Mouse (Mus musculus) embryo, embryonic 10.5 days (tissue): ENCODE data around the gene Cog4.

Source experiments
- DNase-seq: peaks from one replicate; pipeline ENCODE4 v3.0.0-alpha.2; 2015; ENCODE audit warnings: low spot score

Gene Cog4

DNA sequence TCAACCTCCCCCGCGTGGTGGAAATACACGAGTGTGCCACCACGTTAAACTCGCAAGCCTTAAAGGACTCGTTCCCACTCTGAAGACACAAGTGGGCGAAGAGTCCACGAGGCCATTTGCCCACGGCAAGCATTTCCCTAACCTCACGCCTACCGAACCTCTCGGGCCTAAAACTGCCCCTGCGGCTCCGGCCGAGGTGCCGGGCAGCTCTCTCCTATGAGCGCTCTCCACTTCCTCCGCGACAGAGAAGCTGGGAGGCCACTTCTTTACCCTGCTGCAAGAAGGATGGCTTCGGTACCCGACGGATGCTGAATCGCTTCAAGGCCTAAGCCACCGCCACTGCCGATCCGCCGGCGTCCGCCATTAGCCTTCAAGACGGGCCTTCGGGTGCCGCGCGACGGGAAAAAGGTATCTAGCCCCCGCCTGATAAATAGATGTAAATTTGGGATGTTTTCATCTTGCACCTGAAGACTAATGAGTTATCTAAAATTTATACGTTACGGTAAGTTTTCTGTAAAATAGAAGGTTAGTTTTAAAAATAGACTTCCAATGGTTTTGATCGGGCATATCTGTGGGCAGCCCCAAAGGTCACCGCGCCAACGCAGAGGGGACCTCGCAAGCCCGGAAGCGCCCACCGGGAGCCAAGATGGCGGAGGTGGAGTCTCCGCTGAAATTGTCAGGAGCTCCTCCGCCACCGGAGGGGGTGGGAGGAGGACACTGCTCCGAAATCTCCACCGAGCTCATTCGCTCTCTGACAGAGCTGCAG lies at the start of gene Cog4, which contains the start of gene Sf3b3:
Gene Cog4 (plus strand): TSS at position 196 of the 766 bp plus-strand sequence.
Gene Sf3b3 (minus strand): TSS at position 383 of the 766 bp plus-strand sequence.
- peak; percentile 91 for DNase-seq

DNA sequence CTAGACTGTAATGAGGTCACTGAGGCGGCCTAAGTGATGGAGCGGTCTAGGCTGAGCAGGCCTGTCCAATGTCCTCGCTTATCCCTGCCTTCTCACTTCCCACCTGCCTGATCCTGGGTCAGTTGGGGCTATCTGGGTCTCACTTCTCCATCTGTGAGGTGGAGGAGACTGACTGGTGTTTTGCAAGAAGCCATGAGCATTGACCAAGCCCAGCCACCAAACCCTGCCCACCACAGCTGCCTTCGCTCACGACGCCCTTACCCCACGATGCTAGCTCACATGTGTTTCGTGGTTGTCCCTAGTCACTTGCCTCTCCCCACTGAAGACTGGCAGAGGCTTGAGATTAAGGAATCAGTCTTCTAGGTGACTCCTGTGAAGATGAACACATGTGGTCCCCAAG lies 49.3 kb upstream of the Cog4 start:
- no peak for DNase-seq

DNA sequence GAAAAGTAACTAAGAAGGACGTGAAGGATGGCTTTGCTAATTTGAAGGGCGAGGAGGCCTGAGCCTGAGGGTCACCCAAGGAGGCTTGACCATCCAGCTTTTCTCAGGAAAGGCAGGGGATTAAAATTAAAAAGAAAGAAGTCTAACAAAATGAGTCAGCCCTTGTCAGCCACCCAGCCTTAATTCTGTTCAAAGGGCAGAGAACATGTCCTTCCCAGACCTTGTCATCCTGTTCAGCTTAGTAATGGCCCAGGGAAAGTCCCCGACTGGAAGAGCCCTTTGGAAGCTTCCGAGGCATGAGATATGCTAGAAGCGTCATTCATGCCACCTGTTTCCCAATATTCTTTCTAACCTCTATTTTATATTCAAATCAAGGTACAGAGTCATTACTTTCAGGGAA lies 43.4 kb upstream of the Cog4 start:
- no peak for DNase-seq

DNA sequence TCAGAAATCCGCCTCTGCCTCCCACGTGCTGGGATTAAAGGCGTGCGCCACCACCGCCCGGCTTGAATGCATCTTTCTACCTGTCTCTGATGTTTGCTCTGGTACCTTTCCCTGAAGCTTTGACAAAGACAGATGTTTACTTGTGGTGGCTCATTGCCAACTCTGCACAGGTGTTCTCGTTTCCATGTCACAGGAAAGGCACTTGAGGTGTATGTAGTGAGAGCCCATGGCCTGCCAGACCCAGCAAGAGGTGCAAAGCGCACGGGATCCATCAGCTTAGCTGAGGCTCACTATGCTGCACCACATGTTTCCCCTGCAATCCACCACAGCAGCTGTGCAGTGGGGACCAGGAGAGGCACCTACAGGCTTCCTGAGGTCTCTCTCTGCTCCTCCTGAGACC lies 42.5 kb upstream of the Cog4 start:
- no peak for DNase-seq

- DNase-seq, result no peak
Measured at GRCm38 (mm10) chr8:110804825-110805514, 41.4 kb upstream of the Cog4 start.

DNA sequence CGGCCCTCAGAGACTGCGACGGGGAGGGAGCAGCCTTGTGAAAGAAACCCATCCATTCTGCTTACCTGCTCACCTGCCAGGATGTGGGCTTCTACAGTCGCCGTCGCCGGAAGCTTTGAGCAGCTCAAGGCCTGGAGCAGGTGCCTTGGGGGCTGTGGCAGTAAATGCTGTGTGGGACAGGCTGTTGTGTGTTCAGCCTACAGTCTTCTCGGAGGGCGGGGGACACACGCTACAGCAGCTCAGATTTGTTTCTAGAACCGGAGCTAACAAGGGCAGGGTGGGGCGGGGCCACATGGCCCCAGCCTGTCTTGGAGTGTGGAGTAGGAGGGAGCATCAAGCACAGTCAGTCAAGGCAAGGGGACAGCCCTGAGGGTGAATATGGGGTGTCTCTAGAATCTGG lies 40.7 kb upstream of the Cog4 start, which contains the start of gene Il34:
Gene Il34 (minus strand): TSS at position 256 of the 400 bp plus-strand sequence.
- DNase-seq, result no peak

GRCm38 (mm10) chr8:110806146-110806545 lies 40.3 kb upstream of the Cog4 start:
- no peak for DNase-seq

GRCm38 (mm10) chr8:110808495-110809472 lies 37.6 kb upstream of the Cog4 start:
- DNase-seq, result peak; percentile 27

GRCm38 (mm10) chr8:110809831-110810230 lies 36.6 kb upstream of the Cog4 start:
- no peak for DNase-seq

- no peak for DNase-seq
Measured at GRCm38 (mm10) chr8:110810481-110811065, 35.8 kb upstream of the Cog4 start.

DNA sequence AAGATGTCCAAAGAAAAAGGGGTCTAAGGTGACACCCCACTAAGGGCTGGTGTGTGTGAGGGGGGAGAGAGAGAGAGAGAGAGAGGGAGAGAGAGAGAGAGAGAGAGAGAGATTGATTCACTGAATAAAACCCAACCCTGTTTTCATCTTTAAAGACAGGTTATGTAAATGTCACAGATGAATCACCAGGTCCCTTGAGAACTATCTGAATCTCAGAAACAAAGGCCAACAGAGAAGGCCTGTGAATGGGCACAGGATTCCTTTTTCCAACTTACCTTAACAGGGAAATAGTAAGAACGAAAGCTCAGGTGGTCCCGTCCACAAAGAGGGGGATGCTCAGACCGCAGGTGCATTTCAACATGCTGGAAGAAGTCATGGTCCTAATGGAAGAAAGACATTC lies 35.3 kb upstream of the Cog4 start:
- no peak for DNase-seq

DNA sequence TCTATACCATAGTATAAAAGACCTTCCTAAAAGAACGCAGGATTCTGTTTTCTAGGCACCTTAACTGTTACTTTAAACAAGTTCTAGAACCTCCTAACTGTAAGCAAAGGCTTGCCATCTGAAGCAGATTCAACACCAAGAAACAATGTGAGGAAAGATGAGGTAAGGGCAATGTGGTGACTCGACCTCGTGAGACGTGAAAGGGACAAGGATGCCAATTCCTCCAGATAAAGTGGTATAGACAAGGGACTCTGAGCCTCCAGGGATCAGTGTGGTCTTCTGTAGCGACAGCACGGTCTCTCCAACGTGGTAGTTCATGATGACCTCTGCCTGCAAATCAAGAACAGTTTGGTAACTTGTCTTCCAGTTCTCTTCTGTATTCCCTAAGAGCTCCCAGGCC lies 34.6 kb upstream of the Cog4 start:
- DNase-seq, result no peak

GRCm38 (mm10) chr8:110812349-110813080 lies 33.9 kb upstream of the Cog4 start:
- no peak for DNase-seq

DNA sequence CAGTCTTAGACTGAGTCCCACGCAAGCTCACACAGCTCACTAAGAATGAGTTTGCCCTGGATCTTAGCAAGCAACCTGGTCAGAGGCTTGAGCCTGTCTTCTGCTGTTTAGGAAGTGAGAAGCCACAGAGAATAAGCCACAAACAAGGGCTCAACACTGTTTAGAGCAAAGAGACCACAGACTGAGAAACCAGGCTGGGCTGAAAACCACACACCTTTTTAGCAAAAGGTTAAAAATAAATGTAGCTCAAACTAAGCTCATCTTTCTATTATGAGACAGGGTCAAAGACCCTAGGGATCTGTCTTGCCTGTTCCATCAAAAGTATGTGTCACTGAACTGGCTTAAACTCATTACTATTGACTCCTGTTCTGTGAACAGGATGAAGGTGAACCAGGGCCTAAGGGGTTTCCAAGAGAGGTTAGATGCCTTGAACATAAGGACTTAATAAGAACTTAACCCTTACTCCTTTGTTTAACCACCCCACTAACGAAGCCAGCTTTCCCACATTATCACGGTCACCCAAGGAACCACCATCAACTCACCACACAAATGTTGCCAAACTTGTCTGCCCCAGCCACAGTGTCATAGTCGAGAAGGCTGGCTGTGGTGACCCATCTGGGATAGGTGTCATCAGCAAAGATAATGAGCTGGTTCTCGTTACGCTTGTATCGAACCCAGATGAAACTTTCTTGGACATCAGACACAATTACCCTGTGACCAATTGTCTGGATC lies 33.2 kb upstream of the Cog4 start:
- no peak for DNase-seq

GRCm38 (mm10) chr8:110815308-110815707 lies 31.1 kb upstream of the Cog4 start:
- DNase-seq, result no peak

GRCm38 (mm10) chr8:110816990-110817389 lies 29.4 kb upstream of the Cog4 start:
- no peak for DNase-seq

- no peak for DNase-seq
Measured at GRCm38 (mm10) chr8:110818593-110818992, 27.8 kb upstream of the Cog4 start.

DNA sequence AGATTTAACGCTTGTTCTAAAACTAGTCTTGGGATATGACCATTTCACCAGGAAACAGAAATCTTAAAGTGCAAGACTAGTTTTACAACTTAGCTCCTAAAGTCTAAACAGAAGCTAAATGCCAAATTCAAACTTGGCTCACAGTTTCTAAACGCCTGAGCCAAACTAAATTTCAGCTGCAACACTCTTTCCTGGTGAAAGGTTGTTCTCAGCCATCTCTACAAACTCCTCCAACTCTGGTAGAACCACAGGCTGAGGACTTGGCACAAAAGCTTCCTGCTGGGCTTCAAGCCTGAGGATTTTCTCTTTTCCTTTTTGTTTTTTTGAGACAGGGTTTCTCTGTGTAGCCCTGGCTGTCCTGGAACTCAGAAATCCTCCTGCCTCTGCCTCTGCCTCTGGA lies 26.1 kb upstream of the Cog4 start:
- no peak for DNase-seq

- DNase-seq, result no peak
Measured at GRCm38 (mm10) chr8:110821960-110822359, 24.4 kb upstream of the Cog4 start.

DNA sequence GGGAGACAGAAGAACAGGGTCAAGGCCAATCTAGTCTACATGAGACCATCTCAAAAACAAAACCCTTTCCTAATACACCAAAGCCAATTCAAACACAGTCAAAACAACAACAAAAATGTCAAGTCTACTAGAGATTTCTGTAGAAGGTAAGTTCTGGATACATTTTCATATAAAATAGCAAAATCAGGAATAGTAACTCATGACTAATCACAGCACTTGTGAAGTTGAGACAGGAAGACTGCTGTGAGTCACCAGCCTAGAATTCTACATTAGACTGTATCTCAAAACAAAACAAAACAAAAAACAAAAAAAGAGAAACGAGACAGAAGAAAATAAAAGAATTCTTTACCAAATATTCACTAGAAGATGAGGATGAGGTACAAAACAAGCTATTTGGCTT lies 21.5 kb upstream of the Cog4 start:
- no peak for DNase-seq
